Mouse (Mus musculus) B cell, adult 2 months (primary cell): ENCODE data around the gene Sstr3.

Experiments
- DNase-seq, 2 experiments: peaks; one replicate each; pipeline ENCODE4 v3.0.0; 2022

Sstr3 gene

DNA sequence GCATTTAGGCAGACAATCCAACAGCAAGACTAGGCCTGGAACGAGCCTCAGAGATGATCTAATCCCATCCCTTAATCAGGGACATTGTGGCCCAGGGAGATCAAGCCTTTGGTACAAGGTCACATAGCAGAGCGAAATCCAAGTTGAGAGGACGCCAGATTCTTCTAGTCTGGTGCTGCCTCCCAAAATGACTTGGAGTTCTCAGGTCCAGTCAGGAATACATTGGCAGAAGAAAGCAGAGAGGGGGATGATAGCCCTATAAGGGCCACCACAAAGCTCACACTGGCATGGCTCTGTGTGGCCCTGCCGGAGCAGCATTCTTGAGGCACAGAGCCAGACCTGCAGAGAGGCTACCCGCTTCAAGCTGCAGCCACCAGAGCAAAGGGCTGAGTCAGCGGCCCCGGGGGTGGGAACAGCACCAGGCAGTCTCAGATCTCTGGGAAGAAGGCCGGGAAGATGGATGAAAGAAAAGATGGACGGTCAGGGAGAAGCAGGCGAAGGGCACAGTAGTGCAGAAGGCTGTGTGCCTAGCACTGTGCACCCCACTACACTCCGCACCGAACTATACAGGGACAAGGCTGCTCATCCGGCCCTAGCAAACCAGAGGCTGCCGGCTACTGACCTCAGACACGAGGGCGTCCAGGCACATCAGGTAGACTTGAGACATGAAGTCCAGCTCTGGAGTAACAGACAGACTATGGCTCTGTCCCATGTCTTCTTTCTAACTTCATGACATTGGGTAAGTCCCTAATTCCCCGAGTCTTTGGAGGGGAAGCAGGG lies 13.6 kb downstream of the Sstr3 start, which contains the start of gene C1qtnf6:
Gene C1qtnf6 (minus strand): TSS at position 746 of the 780 bp plus-strand sequence.
- no peak for DNase-seq

DNA sequence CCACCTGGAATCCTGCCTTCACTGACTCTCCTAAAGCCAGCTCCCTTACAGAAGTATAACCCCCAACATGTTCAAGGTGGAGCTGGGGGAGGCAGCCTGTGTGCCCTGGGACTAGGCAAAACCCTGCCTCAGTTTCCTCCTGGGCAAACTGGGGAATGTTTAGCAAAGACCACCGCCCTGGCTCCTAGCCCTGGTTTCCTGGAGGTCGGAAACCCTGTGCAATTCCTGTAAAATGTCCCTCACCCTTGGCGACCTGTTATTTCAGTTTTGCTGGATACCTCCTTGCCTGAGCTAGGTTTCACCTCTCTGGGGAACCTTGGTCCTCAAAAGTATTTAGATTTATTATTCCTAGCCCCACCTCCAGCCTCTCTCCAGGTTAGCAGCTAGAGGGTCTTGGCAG lies 14.3 kb downstream of the Sstr3 start:
- DNase-seq = no peak

DNA sequence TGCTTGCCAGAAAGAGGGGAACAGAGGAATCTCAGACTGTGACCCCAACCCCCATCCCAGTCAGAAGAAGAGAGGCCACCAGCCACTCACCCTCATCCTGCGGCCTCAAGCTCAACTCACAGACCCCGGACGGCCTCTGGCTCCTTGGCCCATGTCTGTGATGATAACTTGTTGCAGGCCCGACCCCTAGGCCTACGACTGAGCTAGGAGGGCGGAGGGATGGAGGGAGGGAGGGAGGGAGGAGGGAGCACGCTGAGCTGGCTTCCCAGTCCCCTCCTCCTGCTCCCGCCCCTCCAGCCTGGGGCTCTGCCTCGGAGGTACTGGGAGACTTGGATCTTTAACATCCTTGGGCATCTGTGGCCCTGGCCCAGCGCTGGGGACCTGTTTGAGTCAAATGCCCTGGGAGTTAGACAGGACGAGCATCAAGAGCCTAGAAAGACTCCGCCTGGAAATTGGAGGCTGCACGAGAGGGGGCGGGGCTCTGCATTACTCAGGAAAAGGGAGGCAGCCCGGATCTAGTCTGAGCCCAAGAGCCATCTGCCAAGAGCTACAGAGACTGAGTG lies 15.0 kb downstream of the Sstr3 start:
- DNase-seq = no peak

DNA sequence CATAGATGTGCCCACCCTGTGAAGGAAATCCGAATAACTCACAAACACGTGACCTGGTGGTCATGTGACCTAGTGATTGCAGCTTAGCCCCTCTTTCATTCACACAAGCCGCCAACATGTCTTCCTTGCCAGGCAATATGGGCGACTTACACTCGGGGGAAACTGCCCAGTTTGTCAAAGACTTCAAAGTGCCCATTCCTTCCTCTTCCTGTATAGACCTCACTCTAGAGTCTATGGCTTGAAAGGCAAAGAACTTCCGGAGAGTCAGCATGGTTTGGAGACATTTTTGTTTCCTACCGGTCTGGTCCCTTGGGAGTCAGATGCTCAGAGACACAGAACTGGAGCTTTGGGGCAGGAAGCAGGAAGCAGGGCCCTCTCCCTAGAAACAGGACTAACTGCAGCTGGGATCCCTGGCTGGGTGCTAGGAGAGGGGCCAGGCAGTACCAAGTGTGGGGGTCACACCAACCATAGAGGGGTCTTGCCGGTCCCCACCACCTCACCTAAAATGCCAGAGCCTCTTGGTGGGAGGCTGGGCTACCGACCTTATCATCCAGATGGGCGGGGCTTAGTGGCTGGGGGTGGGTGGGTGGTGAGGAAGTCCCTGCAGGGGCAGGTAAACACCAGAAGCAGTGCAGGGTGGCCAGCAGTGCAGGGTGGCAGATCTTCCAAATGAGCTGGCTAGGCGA lies 15.6 kb downstream of the Sstr3 start:
- DNase-seq = no peak

DNA sequence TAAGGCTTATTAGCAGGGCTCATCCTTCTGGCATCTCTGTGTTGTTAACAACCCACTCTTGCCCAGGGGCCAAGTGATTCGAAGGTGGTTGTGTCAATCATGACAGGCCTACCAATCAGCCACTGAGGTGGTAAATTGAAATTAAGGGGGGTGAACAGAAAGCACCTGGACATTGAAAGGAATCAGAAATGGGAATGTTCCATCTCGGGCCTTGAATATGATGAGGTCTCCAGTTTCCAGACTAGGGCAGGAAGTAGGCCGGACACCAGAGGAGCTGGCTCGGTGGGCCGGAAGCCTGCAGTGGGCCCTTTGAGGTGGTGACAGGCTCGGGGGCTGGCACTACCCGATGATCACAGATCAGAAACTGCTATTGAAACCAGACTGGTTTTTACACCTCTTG lies 16.5 kb downstream of the Sstr3 start:
- peak; percentile 31 to 40 for DNase-seq

DNA sequence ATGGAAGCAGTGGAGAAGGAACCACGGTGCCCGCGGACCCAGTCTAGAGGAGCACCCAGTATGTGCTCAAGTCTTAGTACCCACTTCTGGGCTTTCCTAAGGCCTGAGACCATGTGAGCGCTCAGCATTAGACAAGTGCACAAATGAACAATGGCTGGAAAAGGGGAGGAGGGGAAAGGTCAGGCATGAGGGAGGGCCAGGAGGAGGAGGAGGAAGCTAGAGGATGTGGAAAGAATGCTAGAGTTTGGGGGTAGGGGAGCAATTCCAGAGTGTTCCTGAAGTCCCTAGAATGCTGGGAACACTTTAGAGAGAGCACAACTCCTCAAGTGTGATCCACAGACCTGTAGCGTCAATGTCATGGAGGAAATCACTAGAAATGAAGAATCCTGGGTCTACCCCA lies 20.3 kb downstream of the Sstr3 start:
- no peak for DNase-seq

DNA sequence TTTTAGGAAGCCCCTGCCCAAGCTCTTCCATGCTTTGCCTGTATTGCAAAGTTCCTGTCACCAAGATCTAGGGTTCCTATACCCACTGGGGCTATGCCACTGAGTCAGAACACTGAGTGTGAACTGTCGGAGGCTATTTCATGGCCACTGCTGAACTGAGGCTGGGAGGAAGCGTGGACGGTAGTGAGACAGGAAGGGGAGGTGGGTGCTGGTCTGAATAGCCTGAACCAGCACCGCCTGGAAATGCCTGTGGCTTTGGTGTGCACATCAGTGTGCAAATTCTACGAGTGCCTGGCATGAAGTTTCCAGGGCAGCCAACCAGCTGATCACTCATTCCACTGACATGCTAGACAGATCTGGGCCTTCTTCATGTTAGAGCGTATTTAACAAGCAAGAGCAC lies 22.6 kb downstream of the Sstr3 start:
- DNase-seq = no peak

DNA sequence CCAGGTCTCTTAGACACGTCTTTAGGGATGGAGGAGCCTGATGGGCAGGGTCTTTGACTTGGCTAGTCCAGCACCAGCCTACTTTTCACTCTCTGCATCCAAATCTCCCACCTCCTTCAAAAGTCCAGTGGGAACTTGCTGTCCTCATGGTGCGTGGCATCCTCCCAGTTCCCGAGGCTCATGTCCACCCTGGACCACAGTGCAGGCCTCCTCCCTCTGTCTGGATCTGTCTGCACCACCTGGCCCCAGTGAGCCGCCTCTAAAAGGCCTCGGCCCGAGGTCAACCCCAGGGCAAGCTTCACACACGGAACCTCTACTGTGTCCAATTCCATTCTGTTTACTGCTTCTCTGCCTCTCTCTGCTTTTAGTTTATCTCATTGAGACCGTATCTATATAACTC lies 23.2 kb downstream of the Sstr3 start:
- DNase-seq = no peak

DNA sequence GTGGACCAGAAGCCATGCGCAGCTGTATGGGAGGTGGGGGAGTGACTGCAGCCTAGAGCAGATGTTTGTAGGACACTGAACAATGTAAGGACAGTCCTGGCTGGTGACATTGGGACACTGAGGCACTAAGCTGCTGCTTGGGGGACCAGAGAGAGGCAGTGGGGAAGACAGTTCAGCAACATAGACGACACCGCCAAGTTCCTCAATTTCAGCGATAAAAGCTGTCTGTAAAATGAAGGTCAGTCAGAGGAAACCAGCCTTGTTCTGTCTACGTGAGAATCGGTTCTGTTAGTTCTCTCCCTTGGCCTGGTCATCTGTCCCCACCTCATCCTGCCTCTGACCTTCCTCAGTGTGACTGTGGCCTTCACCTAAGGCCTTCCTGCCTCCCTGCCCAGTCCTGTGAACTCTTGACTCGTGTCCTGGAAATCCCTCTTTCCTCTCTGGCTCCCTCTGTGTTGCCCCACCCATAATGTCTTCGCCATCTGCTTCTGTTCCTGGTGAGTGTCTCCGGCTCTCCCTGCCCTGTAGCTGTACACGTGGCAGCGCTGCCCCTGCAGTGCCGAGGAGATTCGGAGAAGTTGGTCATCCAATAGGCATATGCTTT lies 24.3 kb downstream of the Sstr3 start:
- no peak for DNase-seq

DNA sequence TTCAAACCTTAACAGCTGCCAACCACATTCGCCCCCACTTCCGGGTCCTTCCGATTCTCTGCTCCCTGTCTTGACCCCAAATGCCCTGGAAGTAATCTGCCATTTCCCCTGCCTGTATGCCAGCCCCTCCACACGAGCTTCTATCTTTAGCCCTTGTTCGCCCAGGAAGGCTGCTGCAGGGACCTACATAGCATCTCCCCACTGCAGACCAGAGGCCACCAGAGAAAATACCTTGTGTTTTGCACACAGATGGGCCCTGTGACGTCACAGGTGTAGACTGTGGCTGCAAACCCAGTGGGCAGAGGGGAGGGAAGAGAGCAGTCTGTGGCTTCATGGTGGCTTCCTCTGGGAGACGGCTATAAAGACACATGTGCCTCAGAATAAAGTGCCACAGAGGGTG lies 26.3 kb downstream of the Sstr3 start:
- DNase-seq = peak in 1 of 2 experiments; percentile 16

DNA sequence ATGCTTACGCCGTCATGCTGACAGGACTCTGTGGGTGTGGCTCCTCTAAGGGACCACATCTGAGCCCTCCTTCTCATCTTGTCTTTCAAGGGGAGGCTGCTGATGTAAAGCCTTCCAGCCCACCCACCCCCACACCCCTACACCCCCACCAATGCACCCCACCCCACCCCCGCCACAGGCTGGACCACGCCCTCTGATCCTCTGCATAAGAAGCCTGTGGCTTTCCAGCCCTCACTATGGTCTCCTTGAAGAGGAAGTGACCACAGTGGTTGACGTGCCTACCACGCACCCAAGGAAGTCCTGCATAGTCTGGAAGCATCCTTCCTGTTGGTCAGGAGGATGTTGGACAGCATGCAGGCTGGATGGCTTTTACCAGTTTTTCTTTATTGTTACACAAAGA lies 28.7 kb downstream of the Sstr3 start:
- DNase-seq = no peak

DNA sequence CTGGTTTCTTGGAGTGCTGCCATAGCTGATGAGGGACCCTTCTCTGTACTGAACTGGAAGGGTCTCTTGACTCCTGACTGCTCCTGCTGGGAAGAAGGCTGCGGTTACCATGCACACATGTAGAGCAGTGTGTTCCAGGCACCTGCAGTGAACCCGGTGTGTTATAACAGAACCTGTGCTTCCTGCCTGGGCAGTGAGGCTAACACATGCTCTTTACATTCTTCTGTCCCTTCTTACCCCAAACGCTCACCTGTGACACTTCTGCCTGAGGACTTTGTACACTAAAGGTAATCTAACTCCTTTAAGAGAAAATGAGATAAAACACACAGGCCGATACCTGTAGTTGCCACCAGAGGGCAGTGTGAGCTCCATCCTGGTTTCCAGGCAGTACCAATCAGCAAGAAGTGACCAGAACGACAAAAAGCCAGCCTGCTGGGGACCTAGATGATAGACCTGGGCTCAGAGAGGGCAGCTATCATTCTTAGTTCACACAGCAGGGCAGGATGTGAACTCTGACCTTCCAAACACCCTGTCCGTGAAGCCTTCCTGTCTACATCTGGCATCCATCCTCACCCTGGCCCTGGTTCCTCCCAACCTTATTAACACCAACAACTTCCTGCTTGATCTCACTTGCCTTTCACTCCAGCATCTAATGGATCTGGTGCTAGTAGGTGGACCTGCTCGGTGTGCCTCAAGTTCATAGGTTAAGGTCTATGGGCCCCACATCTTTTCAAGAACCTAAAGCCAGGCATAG lies 29.9 kb downstream of the Sstr3 start:
- DNase-seq = peak; percentile 83 to 85

DNA sequence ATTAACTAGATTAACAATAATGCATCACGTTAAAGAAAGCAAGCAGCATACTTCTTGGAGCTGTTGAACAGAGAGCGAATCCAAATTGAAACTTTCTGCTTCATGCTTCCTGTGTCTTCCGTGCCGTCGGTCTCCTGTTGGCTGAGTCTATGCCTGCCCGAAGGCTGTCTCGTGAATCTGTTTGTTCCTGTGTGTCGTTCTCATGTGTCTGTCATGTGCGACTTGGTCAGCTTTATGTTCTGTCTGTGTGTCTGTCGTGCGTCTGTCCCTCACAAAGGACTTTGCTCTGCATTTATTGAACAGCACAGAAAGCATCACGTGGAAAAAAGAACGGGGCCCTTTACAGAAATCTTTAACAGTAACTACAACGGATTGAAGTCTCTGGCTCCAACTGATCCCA lies 31.5 kb downstream of the Sstr3 start:
- no peak for DNase-seq

DNA sequence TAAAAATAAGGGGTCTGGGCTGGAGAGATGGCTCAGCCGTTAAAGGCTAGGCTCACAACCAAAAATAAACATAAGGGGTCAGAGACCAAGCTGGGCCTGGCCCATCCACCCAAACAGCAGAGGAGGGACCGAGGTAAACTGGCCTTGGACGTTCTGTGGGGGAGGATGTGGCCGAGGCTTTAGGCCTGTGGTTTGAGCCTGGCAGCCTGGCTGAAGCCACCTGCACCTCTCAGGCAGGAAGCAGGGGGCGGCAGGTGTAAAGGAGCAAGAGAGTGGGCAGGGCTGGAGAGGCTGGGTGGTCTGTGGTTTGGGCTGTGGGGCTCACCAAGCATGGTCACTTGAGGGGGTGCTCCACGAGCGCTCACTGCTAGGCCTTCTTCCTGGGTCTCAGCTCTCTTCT lies 32.5 kb downstream of the Sstr3 start:
- DNase-seq = no peak

DNA sequence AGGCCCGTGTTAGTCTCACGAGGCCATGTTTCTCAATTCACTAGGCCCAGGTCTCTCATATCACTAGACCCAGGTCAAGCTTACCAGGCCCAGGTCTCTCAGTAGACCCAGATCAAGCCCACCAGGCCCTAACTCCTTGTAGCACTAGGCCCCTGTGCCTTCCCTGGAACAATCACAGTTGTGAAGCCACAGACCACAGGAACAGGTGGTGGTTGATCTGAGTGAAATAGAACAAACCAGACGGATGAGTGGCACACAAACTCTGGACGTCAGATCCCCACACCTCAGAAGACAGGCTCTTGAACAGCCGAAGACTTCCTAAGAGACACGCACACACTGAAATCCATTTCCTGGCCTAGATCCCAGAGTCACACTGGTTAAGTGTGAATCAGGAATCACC lies 33.7 kb downstream of the Sstr3 start:
- no peak for DNase-seq

DNA sequence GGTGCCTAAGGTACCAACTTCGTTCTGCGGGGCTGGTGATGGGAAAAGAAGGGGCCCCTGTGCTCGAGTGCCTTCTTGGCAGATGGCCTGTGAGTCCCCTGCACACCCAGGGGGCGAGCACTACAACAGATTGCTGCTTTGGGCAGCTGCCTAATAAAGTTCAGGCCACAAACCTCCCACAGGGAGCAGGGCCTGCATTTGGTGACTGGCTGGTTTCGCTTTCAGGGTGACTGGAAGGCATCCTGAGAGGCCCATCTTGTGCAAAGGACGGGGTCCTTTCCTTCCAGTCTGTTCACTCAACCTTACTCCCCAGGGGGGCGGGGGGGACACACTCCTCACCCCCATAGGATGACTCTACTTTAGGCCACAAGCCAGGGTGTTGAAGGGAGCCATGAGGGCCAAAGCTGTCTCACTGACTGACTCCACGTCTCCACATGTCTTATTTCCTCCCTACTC lies 34.3 kb downstream of the Sstr3 start:
- peak; percentile 21 to 28 for DNase-seq

DNA sequence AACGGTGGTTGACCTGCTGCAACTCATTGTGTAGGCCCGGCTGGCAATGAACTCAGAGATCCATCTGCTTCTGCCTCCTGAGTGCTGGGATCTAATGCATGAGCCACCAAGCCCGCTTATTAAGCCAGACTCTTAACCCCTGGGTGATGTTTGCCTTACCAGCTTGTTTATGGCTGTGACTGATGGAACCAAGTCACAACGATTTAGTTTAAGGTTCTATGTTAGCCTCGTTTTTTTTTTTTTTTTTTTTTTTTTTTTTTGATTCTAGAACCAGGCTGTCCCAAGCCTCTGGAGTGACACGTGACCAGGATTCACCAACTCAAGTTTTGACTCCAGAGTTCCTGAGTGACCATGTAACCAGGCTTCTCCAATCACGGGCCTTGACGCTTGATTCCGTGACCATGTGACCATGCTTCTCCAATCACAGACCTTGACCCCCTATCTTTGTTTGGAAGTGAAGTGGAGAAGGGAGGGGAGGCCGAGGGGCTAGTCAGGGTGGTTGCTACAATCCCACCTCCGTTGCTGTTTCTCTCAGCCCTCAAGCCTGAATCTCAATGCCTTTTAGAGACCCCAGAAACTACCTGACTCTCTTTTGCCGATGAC lies 35.1 kb downstream of the Sstr3 start:
- no peak for DNase-seq

DNA sequence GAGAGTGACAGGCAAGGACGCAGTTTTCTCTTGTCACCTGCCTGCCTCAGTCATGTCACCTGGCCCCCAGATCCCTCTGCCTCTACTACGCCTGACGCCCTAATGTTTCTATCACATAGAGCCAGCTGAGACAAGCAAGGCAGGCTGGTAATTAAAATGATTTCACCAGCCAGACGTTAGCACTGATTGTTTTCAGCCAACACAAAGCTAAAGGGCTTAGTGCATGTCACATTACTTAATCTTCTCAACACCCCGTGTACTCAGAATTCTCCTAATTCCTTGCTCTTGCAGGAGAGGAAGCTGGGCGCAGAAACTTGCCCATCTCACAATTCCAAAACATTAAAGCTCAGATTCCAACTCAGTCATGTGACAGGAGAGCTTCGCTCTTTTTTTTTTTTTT lies 36.0 kb downstream of the Sstr3 start:
- DNase-seq = no peak

DNA sequence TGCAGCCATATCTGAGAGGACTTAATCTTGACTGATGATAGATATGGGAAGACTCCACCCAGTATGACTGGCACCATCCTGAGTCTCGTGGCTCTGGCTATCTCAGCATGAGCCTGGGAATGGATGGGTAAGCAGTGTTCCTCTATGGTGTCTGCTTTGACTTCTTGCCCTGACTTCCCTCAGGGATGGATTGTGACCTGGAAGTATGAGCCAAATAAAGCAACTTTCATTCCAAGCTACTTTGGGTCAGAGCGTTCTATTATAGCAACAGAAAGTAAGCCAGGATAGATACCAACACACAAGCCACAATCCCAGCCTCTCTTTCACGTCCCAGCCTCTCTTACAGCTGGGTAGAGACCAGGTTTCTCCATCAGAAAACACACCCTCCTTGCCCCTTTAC lies 38.9 kb downstream of the Sstr3 start:
- DNase-seq = no peak

DNA sequence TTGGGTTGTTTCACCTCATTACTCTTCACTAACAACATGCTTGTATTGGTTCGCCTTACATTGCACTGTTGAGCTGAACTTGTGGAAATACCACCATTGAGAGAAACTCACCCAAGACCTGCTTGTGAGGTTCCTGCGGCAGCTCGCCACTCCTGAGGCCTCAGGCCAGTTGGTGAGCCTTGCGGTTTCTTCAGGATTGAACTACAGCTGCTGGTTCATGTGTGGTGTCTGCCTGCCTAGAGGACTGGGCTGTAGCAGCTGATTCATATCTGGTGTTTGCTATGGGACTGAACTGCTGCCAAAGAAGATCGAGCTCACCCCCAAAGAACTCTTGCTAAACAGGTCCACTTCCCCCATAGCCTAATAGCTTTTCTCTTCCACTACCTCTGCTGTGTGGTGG lies 39.7 kb downstream of the Sstr3 start:
- DNase-seq = no peak

DNA sequence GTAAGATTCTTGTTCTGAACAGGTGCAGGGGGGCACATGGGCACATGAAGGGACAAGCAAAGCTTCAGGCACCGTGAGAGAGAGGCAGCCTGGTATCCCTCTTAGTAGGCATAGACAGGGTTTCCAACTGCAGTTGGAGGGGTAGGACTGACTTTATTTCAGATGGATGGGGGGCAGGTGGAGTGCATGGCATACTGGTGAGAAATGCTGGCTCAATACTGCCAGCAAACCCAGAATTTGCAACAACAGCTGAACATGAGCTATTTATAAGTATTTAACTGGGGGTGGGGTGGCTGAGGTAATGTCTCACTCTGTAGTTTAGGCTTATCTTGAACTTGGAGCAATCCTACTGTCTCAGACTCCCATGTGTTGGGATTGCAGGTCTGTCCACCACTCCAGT lies 40.5 kb downstream of the Sstr3 start:
- no peak for DNase-seq

DNA sequence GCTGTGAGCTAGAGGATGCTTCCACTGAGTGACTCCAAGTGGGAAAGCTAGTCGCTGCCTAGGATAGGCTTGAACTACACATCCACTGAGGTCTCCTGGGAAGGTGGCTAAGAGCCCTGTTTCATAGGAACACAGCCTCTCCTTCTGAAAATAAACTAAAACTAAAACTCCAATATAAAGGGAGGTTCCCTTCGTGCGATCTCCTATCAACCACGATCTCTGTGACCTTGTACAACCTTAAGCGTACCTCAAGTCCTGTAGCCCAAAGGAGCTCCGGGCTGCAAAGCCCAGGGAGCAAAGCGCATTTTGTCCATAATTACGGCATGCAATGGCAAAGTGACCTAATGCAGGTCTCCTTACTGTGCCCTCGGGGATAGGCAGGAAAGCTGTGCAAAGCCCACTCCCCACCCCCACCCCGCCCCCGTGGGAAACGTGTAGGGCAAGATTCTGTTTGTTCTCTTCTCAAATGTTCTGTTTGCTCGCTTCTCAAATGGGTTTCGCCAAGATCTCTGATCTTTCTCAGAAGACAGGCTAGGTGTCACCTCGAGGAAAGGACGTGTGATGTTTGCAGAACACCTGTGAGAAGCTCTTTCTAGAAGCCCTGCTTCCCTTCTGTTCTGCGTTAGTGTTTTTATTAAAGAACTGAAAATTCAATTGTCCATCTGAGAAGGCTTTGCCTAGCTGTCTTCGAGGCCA lies 41.9 kb downstream of the Sstr3 start:
- DNase-seq = no peak
